Mouse (Mus musculus) layer of hippocampus, adult 9-10 months (tissue): ENCODE measurements at regions not wholly inside any gene's neighbourhood (a gene's known extent, or its start where the extent isn't known, plus 50 kb on each side); places are given as distances from the start of the nearest gene placed in this dataset.
"Not testable (repeated sequence)": the region's sequence is repeated elsewhere in the genome, so short reads cannot be mapped to it uniquely, and the experiment has no call there.

Experiments used
- DNase-seq: peaks from one replicate; pipeline ENCODE4 v3.0.0; 2022; ENCODE audit warnings: low spot score

- no peak for DNase-seq
Observed at GRCm38 (mm10) chr15:25245631-25246030, 167.9 kb downstream of the Basp1 start.

- no peak for DNase-seq
Observed at GRCm38 (mm10) chr15:25237665-25238664, 175.6 kb downstream of the Basp1 start.

- DNase-seq: no peak
Observed at GRCm38 (mm10) chr15:25236191-25236723, 177.3 kb downstream of the Basp1 start.

- DNase-seq: no peak
Observed at GRCm38 (mm10) chr15:25234064-25234700, 179.4 kb downstream of the Basp1 start.

GRCm38 (mm10) chr15:25230213-25230612 lies 183.4 kb downstream of the Basp1 start:
- no peak for DNase-seq

DNA sequence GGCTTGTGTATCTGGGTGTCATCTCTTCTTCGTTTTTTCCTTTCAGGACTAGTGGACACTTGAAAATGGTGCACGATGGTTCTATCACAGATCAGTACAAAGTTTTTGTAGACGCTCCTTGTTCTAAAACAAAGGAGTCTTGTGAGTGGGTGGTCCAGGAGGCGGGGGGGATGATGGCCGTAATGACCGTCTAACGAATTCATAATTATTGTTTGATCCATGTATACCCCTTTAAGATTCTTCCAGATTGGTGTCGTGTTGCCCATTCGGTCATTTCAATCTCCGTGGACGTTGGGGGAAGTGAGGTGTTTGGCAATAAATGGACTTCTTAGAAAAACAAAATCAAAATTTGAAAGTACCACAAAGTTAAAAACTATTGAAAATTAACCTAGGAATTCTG lies 183.8 kb downstream of the Basp1 start:
- no peak for DNase-seq

DNA sequence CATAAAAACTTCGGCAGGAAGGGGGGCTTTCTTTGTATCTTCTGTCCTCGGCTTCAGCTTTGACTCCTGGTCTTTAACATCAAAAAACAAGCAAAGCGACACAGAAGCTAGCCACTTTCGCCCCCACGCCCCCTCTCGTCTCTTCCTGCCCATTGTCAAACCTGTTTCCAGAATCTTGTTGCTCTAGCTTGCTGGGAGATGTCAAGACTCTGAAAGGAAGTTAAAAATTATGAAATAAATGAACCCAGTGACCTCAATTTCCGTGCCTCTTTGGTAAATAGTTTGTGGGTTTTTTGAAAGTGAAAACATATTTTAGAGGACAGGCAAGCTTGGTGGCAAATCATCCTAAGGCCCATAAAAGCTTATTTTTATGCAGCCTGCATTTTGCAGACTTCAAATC lies 186.1 kb downstream of the Basp1 start:
- no peak for DNase-seq

- DNase-seq: no peak
Observed at GRCm38 (mm10) chr15:25225936-25226335, 187.6 kb downstream of the Basp1 start.

GRCm38 (mm10) chr15:25225431-25225830 lies 188.1 kb downstream of the Basp1 start:
- no peak for DNase-seq

DNA sequence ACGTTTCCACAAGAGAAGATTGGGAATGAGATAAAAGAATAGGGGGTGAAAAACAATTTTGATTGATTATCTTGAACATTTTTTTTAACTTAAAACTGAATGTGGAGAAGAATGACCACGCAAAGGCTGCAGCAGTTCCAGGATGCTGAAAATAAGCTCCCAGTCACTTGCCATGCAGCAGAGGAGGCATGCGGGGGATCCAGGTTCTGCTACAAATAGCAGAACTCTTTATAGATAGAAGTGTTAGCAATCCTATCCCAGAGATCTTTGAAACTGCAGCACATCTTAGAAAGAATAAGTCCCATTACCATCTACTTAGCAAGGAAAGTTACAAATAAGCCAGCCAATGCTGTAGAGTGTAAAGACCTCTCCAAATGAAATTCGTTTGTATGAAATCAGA lies 191.8 kb downstream of the Basp1 start:
- DNase-seq: no peak

DNA sequence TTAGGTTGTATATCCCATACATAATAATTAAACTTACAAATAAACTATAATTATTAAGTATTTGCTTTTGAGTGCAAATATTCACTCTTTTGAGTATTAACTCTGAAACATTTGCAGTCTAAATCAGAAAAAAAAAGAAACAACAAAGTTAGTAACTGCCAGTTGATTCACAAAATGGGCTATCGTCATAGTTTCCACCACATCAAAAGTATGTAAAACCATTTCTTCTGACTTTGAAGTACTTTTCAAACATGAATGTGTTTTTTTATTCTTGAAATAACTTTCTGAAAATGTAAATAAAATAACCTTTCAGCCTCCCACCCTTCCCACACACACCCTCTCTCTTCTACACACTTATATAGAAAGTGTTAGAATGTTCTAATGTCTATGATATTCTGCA lies 197.2 kb downstream of the Basp1 start:
- no peak for DNase-seq

- no peak for DNase-seq
Observed at GRCm38 (mm10) chr15:25202097-25202496, 211.5 kb downstream of the Basp1 start.

- DNase-seq: not testable (repeated sequence)
Observed at GRCm38 (mm10) chr15:25200249-25200648, 213.3 kb downstream of the Basp1 start.

GRCm38 (mm10) chr15:25187881-25188326 lies 225.7 kb downstream of the Basp1 start:
- DNase-seq: no peak

- DNase-seq: no peak
Observed at GRCm38 (mm10) chr15:25172755-25173154, 240.8 kb downstream of the Basp1 start.

DNA sequence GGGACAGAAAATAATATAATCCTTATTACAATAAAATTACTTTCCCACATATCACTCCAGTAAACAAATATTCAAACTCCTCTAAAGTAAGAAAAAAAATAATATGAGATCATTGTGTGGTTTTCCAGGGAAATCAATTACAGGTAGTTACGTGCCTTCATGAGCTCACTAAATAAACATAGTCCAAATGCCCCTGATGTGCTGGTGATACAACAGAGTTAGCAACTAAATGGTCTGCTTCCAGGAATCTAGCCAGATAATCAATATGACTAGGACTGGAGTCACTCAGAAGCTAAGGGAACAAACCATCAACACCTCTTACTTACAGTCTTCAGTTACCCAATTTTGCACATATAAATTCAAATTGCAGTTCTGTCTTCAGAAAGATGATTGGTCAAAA lies 267.2 kb downstream of the Basp1 start:
- DNase-seq: no peak

GRCm38 (mm10) chr15:25144228-25144627 lies 269.3 kb downstream of the Basp1 start:
- no peak for DNase-seq

GRCm38 (mm10) chr15:25140389-25141181 lies 273.0 kb downstream of the Basp1 start:
- DNase-seq: no peak

DNA sequence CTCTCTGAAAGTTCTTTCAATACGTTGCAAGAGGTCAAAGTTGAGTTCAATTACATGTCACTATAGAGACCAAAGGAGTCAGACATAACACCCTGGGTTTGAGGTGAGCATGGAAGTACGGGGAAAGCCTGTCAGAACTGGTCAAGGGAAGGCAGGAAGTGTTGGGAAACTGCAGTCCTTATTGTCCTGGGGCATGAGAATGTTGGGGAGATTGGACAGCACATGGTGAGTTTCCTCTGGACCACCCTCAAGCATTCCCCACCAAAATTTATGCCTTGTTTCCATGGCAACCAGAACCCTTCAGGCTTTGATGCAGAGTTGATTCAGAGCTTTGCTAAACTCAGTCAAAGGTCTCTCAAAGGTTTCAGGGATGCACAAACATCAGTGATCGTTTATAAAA lies 276.5 kb downstream of the Basp1 start:
- DNase-seq: no peak

DNA sequence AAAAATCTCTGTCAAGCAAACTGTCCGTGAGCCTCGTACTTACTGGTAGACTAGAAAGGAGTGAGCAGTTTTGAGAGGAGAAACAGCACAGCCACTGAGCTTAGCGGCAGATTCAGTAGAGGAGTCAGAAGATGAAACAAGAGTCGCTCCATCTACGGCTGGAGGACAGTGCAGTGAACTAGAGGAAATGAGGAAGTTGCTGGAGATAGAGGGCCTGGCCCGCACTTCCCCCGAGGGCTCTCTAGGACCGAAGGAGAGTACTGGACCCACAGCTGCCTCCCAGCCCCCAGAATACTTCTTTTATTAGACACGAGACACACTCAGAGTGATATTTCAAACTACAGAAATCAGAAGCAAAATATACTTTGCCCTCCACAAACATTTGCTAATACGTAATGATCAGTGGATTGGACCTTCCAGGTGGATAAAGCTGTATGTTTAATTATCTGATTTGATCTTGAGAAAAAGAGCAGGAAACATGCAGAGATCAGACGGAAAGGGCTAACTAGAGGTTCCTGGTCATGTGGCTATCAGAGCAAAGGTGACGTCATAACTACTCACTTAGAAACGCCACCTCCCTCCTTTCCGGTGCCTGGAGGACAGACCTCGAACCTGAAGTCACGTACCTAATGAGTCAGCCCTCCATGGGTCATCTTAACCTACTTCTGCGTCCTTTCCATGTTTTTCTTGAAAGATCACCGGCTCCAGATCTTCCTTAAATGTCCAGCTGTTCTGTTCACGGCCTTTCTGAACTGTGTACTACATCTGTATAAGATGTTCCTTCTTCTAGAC lies 277.9 kb downstream of the Basp1 start:
- DNase-seq: no peak

DNA sequence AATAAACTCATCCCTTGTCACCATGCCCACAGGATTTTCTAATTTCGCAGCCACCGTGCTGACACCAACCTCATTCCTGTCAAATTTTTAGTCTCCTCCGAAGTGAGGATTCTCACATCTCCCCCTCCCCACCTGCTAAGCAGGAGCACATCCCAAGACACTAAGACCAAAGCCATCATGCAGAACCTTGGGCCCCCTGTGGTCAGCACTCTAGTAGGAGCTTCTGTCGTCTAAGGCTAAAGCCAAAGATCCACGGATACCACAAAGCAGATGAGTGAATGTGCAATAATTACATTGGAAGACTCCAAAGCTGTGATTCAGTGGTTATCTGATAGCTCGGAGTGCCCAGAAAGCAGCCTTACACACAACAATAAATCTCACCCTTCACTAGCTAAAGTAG lies 283.5 kb downstream of the Basp1 start:
- no peak for DNase-seq
